Mouse (Mus musculus) stomach, embryonic 14.5 days (tissue): ENCODE measurements around the gene 4930474N05Rik. TPM values are rescaled to one million over a fixed set of nuclear protein-coding genes. Genes with fewer than 3 reads are reported as not detected.

Experiments used
- ATAC-seq: fragments of 200-750 bp; cut with Nextera tagmentation; 2 replicates; pipeline ENCODE4 v1.8.0; 2017; ENCODE audit warnings: low read depth, moderate TSS enrichment; ENCODE audit not compliant: insufficient number of reproducible peaks, insufficient read depth, low FRiP score
- H3K27ac ChIP-seq: fragments of 300-500 bp; sonication (generic); 2 replicates; pipeline ENCODE4 v1.5.1; 2014; ENCODE audit warnings: mild to moderate bottlenecking, low read length, moderate library complexity, mixed read lengths
- H3K27me3 ChIP-seq: fragments of 300-500 bp; sonication (generic); 2 replicates; pipeline ENCODE4 v1.6.1; 2014; ENCODE audit warnings: low read length, control low read depth, mixed read lengths; ENCODE audit not compliant: control insufficient read depth, insufficient read depth
- H3K36me3 ChIP-seq: fragments of 300-500 bp; sonication (generic); 2 replicates; pipeline ENCODE4 v1.6.1; 2014; ENCODE audit warnings: mild to moderate bottlenecking, control low read depth, low read length, moderate library complexity, mixed read lengths; ENCODE audit not compliant: control insufficient read depth, insufficient read depth
- H3K4me1 ChIP-seq: fragments of 300-500 bp; sonication (generic); 2 replicates; pipeline ENCODE4 v1.6.1; 2014; ENCODE audit warnings: low read length, control low read depth, mixed read lengths; ENCODE audit not compliant: control insufficient read depth, insufficient read depth
- H3K4me2 ChIP-seq: fragments of 300-500 bp; sonication (generic); replicated peaks from 2 replicates; pipeline ENCODE4 v1.6.1; 2014; ENCODE audit warnings: low read depth, low read length, control low read depth
- H3K4me3 ChIP-seq: fragments of 300-500 bp; sonication (generic); 2 replicates; pipeline ENCODE4 v1.5.1; 2014; ENCODE audit warnings: low read depth, low read length, control low read depth
- H3K9ac ChIP-seq: fragments of 300-500 bp; sonication (generic); replicated peaks from 2 replicates; pipeline ENCODE4 v1.6.1; 2014; ENCODE audit warnings: low read depth, mild to moderate bottlenecking, control low read depth, low read length, moderate library complexity, mixed read lengths
- H3K9me3 ChIP-seq: fragments of 300-500 bp; sonication (generic); 2 replicates; pipeline ENCODE4 v1.6.1; 2016; ENCODE audit warnings: low read depth, low read length, control low read depth; ENCODE audit not compliant: control insufficient read depth
- WGBS: fragments of 180-500 bp; shearing (Covaris S2); extraction: QIAGEN DNeasy Blood & Tissue Kit; methylation state at CpG from one replicate; pipeline ENCODE4 v1.1.7; 2014; 5-methylcytosine and 5-hydroxymethylcytosine counted together
- polyA plus RNA-seq: library from polyadenylated mRNA; unstranded; fragments of >200 nt; fragmentation: Nextera tagmentation; extraction: Ambion mirVana; gene quantifications from 2 replicates; pipeline ENCODE4 v1.2.1, GENCODE M21; 2014

Gene 4930474N05Rik
- polyA plus RNA-seq, 1 experiment from 2014 or later = not detected

- Histone ChIP-seq H3K9ac (no peak overlapping the region), H3K27ac (no peak overlapping the region), H3K4me1 (no peaks in the 10 kb centered on the region), H3K4me2 (no peak overlapping the region), H3K27me3 (no peaks in the 10 kb centered on the region), H3K4me3 (no peak overlapping the region), H3K9me3 (no peaks in the 10 kb centered on the region), H3K36me3 (no peaks in the 10 kb centered on the region)
- no peak for ATAC-seq
- WGBS = 90% methylated on average over 4 of the region's 4 CpGs
Measured at GRCm38 (mm10) chr14:36137696-36138095, 43.0 kb downstream of the 4930474N05Rik start.

- no peak overlapping the region for H3K4me2 ChIP-seq
- H3K9me3 ChIP-seq = no peaks in the 10 kb centered on the region
- H3K9ac ChIP-seq = no peak overlapping the region
- no peak overlapping the region for H3K4me3 ChIP-seq
- H3K27ac ChIP-seq = no peak overlapping the region
- ATAC-seq = no peak
- no peaks in the 10 kb centered on the region for H3K36me3 ChIP-seq
- H3K4me1 ChIP-seq = no peaks in the 10 kb centered on the region
- H3K27me3 ChIP-seq = no peaks in the 10 kb centered on the region
Measured at GRCm38 (mm10) chr14:36145261-36145660, 50.5 kb downstream of the 4930474N05Rik start.
